Mouse (Mus musculus) heart, embryonic 16.5 days (tissue): Measurements from ENCODE around the gene Krtap5-4. TPM values are rescaled to one million over a fixed set of nuclear protein-coding genes. Genes with fewer than 3 reads are reported as not detected.
"Not testable (repeated sequence)": the region's sequence is repeated elsewhere in the genome, so short reads cannot be mapped to it uniquely, and the experiment has no call there.

Experiments used
- ATAC-seq: fragments of 200-750 bp; cut with Nextera tagmentation; replicated peaks from 2 replicates; pipeline ENCODE4 v1.8.0; 2017; ENCODE audit warnings: moderate number of reproducible peaks; ENCODE audit not compliant: insufficient read depth, low FRiP score; ENCODE audit errors: extremely low read depth
- H3K27ac ChIP-seq: fragments of 300-500 bp; sonication (generic); 2 replicates; pipeline ENCODE4 v1.5.1; 2014; ENCODE audit warnings: mild to moderate bottlenecking, low read length, control low read depth, moderate library complexity
- H3K27me3 ChIP-seq: fragments of 300-500 bp; sonication (generic); 2 replicates; pipeline ENCODE4 v1.6.1; 2014; ENCODE audit warnings: low read length, mixed read lengths; ENCODE audit not compliant: control insufficient read depth, insufficient read depth
- H3K36me3 ChIP-seq: fragments of 300-500 bp; sonication (generic); 2 replicates; pipeline ENCODE4 v1.6.1; 2014; ENCODE audit not compliant: control insufficient read depth, insufficient read depth
- H3K4me1 ChIP-seq: fragments of 300-500 bp; sonication (generic); 2 replicates; pipeline ENCODE4 v1.6.1; 2014; ENCODE audit warnings: low read length, mixed read lengths; ENCODE audit not compliant: control insufficient read depth, insufficient read depth
- H3K4me2 ChIP-seq: fragments of 300-500 bp; sonication (generic); 2 replicates; pipeline ENCODE4 v1.6.1; 2014; ENCODE audit warnings: low read depth, mild to moderate bottlenecking, control low read depth, low read length
- H3K4me3 ChIP-seq: fragments of 300-500 bp; sonication (generic); 2 replicates; pipeline ENCODE4 v1.5.1; 2014; ENCODE audit warnings: mild to moderate bottlenecking, control low read depth, low read length
- H3K9ac ChIP-seq: fragments of 300-500 bp; sonication (generic); 2 replicates; pipeline ENCODE4 v1.6.1; 2014; ENCODE audit warnings: low read length, control low read depth
- H3K9me3 ChIP-seq: fragments of 300-500 bp; sonication (generic); replicated peaks from 2 replicates; pipeline ENCODE4 v1.6.1; 2016; ENCODE audit warnings: low read length; ENCODE audit not compliant: control insufficient read depth
- WGBS: fragments of 180-500 bp; shearing (Covaris S2); extraction: QIAGEN DNeasy Blood & Tissue Kit; methylation state at CpG from one replicate; pipeline ENCODE4 v1.1.7; 2014; 5-methylcytosine and 5-hydroxymethylcytosine counted together
- polyA plus RNA-seq: library from polyadenylated mRNA; unstranded; fragments of >200 nt; fragmentation: Nextera tagmentation; extraction: Ambion mirVana; gene quantifications from 2 replicates; pipeline ENCODE4 v1.2.1, GENCODE M21; 2015

The Krtap5-4 gene
- polyA plus RNA-seq, 1 experiment from 2014 or later = 0.18 TPM

DNA sequence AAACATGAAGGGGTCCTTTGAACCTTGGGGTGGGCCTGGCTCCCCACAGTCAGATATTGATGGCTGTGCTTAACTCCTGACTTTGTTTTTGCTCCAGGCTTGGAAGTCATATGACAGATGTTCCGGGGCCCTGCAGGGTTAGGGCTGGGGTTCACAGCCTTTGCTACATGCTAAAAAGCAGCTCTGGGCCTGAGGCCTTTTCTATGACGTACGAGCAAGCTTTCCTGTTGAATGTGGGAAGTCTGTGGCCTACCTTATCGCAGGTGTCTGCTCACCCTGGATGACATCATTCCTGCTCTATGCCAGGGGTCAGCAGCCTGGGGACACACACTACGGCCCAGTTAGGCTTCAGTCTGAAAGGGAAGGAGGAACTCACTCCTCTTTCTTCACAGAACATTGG is 13.9 kb downstream of the Krtap5-4 start:
- WGBS = 71% methylated on average over 5 of the region's 5 CpGs
- H3K27me3 ChIP-seq = no peaks in the 10 kb centered on the region
- H3K9ac ChIP-seq = 0 out of 2 replicates have a peak overlapping the region, but pooled peaks have one; percentile 9
- no peak overlapping the region for H3K4me2 ChIP-seq
- no peaks in the 10 kb centered on the region for H3K36me3 ChIP-seq
- H3K27ac ChIP-seq = no peak overlapping the region
- ATAC-seq = no peak
- no peak overlapping the region for H3K4me3 ChIP-seq
- no peaks in the 10 kb centered on the region for H3K9me3 ChIP-seq
- peaks cover 10% of the 10 kb centered on the region for H3K4me1 ChIP-seq

DNA sequence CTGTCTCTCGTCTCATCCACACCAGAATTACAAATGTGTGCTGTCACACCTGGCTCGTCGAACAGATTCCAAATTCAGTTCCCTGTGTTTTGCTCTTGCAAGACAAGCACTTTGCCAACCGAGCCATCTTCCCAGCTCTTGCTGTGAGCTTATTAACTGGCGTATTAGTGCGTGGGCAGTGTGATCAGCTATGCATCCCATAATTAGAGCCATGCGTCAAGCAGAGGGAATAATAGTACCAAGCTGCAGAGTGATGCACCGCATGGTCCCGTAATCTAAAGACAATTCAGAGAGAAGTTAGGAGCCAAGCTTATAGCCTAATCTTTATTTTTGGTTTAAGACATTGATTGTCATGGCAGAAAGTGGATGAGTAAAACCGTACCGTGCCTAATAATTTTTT is 15.8 kb downstream of the Krtap5-4 start:
- ATAC-seq = no peak
- H3K27me3 ChIP-seq = no peaks in the 10 kb centered on the region
- H3K4me3 ChIP-seq = no peak overlapping the region
- H3K9me3 ChIP-seq = no peaks in the 10 kb centered on the region
- H3K4me1 ChIP-seq = peaks cover 10% of the 10 kb centered on the region
- H3K4me2 ChIP-seq = no peak overlapping the region
- H3K27ac ChIP-seq = no peak overlapping the region
- H3K9ac ChIP-seq = no peak overlapping the region
- 87% methylated on average over 11 of the region's 11 CpGs for WGBS
- no peaks in the 10 kb centered on the region for H3K36me3 ChIP-seq

DNA sequence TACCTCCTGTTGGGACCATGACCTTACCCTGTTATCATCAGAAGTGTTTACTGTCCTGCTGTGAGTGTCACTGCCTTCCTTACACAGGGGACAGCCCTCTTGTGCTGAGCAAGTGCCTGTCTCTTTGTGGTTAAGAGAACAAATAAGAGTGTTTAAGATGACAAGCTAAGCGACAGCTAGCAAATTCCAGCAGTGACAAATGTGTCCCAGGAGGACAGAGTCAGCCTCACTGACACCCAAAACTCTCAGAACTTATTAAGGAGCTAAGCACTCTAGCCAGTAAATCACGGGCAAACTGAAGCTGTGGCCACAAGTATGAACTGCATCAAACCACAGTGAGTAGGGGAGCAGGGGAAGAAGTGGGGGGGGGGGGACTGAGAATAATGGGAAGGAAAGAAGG is 17.6 kb downstream of the Krtap5-4 start:
- no peaks in the 10 kb centered on the region for H3K9me3 ChIP-seq
- no peak for ATAC-seq
- WGBS = 29% methylated on average over 2 of the region's 2 CpGs
- no peaks in the 10 kb centered on the region for H3K27me3 ChIP-seq
- no peak overlapping the region for H3K4me2 ChIP-seq
- H3K4me1 ChIP-seq = peaks cover 10% of the 10 kb centered on the region
- peak overlapping the region; percentile 20 for H3K27ac ChIP-seq
- H3K36me3 ChIP-seq = no peaks in the 10 kb centered on the region
- H3K9ac ChIP-seq = 0 out of 2 replicates have a peak overlapping the region, but pooled peaks have one; percentile 30
- no peak overlapping the region for H3K4me3 ChIP-seq

DNA sequence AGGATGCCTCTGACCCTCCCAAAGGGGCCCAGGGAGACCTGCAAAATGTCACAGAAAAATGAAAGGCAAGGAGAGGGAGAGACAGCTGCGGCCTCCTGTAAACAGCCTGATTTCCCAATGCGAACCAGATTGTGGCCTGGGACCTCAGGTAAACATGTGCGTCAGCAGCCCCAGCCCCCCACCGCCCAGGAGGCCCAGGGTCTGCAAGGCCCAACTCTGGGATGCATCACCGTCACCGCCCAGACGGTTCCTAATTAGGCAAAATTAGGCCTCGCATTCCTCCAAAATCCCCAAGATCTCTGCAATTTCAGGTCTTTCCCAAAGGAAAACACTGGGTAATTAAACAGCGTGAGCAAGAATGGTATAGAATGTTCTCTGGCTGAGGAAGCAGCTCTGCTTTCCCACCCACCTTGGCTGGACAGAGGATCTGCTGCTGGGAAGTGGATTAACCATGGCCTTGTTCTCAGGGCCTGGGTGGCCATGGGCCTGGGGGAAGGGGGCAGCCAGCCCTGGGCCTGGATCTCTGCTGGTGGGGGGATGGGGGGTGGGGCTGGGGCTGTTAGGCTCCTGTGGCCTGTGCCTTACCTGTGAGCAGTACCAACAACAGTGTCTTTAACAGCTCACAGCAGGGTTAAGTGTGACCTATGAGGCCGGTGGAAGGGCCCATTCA is 18.4 kb downstream of the Krtap5-4 start:
- H3K4me1 ChIP-seq, H3K9me3 ChIP-seq, H3K9ac ChIP-seq, H3K36me3 ChIP-seq, H3K27me3 ChIP-seq, ATAC-seq, H3K4me3 ChIP-seq, H3K4me2 ChIP-seq: not testable (repeated sequence)
- peak overlapping the region; percentile 20; the same call in 1 of the 2 replicates for H3K27ac ChIP-seq
- 62% methylated on average over 3 of the region's 10 CpGs for whole genome bisulfite sequencing

DNA sequence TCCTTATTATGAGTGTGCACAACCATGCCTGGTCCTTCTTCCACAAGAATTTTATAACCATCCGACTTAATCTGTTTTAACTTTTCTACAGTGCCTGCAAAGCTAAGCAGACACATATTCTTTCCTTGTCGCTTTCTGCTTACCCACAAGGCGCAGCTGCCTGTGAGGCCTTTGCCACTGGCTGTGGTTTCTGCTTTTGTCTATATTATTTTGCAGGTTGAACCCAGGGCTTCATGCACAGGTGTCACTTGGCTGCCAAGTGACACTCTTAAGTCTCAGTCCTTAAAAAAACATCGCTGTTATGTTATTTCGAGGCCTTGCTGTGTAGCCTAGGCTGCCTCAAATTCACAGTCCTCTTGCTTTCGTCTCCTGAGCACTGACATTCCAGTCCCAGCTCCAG is 19.3 kb downstream of the Krtap5-4 start:
- Histone ChIP-seq H3K27me3 (no peaks in the 10 kb centered on the region), H3K9ac (no peak overlapping the region), H3K9me3 (no peaks in the 10 kb centered on the region), H3K4me1 (peaks cover 14% of the 10 kb centered on the region), H3K4me2 (no peak overlapping the region), H3K36me3 (no peaks in the 10 kb centered on the region), H3K27ac (peak overlapping the region; percentile 62), H3K4me3 (no peak overlapping the region)
- no peak for ATAC-seq
- 83% methylated on average over 6 of the region's 6 CpGs for WGBS

DNA sequence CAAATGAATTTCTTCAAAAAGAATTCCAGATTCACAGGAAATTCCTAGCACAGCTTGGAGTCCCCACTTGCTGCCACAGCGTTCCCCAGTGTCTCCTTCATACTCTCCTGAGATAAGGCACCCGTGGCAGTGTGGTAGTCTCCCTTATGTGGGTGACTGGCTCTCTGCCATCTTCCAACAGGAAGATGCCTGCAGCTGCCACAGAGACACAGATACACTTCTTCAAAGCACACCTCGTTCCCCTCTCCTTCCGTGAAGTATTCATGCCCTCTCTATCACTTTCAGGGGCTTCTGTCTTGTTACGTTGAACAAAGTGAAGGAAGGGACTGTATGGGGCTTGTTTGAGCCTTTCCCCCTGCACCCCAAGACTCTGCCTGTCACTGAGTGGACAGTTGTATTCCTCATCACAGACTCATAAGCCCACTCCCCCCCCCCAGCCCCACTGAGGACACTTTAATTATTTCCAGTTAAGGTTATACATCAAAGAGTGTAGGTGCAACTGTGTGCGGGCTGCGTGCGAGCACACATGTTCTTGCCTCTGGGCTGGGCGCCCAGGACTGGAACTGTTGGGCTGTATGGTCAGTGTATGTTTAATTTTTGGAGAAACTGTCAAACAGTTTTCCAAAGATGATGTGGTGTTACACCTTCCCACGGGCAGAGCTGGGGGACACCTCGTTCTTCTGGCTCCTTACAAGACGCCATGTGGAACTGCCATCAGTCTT is 20.2 kb downstream of the Krtap5-4 start:
- Histone ChIP-seq H3K9ac (no peak overlapping the region), H3K27me3 (no peaks in the 10 kb centered on the region), H3K4me1 (peaks cover 12% of the 10 kb centered on the region), H3K36me3 (no peaks in the 10 kb centered on the region), H3K9me3 (no peaks in the 10 kb centered on the region), H3K4me2 (no peak overlapping the region), H3K4me3 (no peak overlapping the region), H3K27ac (peak overlapping the region; percentile 62)
- WGBS = 73% methylated on average over 12 of the region's 12 CpGs
- ATAC-seq = no peak

DNA sequence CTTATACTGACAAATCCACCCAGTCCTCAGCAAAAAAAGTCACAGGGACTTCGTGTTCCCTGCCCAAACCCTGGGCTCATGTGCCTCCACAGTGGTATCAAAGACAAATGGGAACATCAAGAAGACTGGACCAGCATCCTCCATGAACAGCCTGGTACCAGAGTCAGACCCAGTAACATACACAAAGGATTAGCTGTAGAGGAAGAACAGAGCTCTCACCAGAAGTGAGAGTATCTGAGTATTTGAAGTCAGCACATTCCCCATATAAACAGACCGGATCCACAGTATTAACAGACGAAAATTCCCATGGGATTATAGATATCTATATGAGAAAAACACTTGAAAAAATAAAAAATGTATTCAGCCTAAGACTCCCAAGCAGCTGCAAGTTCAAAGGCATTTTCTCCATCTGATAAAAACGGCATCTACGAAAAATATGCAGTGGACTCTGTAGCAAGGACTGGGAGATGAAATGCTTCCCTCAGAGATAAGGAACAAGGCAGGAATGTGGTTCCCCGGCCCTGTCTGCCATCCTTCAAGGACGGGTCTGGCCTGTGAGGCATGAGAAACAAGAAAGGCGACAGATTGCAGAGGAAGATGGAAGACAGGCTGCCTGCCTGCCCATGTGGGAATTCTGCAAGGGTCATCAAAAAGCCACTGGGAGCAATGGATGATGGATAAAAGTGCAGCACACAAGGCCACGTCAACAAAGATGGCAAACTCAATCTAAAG is 23.5 kb downstream of the Krtap5-4 start:
- peaks cover 30% of the 10 kb centered on the region for H3K4me1 ChIP-seq
- WGBS = 32% methylated on average over 9 of the region's 9 CpGs
- no peak overlapping the region for H3K4me2 ChIP-seq
- H3K36me3 ChIP-seq = no peaks in the 10 kb centered on the region
- H3K9ac ChIP-seq = no peak overlapping the region
- H3K27ac ChIP-seq = peak overlapping the region; percentile 41
- no peak overlapping the region for H3K4me3 ChIP-seq
- H3K27me3 ChIP-seq = no peaks in the 10 kb centered on the region
- ATAC-seq = no peak
- no peaks in the 10 kb centered on the region for H3K9me3 ChIP-seq

DNA sequence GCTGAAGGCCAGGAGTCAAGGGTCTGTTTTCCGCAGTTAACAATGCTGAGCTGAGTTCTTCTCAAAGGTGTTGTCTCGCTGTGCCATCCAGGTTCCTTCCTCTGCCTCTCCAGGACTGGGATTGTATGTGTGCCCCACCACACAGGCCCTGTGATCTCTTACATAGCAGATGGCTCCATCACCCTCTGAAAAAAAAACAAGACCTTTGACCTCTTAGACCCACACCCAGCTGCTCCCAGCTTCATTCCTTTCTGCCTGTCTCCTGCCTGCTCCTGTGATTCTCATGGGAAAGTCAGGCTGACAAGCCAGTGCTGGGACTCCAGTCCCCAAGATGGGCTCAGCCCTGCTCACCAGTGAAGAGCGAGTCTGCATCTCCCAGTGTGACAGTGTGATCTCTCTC is 25.2 kb downstream of the Krtap5-4 start:
- ATAC-seq = no peak
- WGBS = 77% methylated on average over 3 of the region's 3 CpGs
- H3K9me3 ChIP-seq = no peaks in the 10 kb centered on the region
- H3K27ac ChIP-seq = no peak overlapping the region
- H3K9ac ChIP-seq = no peak overlapping the region
- H3K27me3 ChIP-seq = no peaks in the 10 kb centered on the region
- no peak overlapping the region for H3K4me3 ChIP-seq
- no peaks in the 10 kb centered on the region for H3K36me3 ChIP-seq
- no peak overlapping the region for H3K4me2 ChIP-seq
- peaks cover 30% of the 10 kb centered on the region for H3K4me1 ChIP-seq

DNA sequence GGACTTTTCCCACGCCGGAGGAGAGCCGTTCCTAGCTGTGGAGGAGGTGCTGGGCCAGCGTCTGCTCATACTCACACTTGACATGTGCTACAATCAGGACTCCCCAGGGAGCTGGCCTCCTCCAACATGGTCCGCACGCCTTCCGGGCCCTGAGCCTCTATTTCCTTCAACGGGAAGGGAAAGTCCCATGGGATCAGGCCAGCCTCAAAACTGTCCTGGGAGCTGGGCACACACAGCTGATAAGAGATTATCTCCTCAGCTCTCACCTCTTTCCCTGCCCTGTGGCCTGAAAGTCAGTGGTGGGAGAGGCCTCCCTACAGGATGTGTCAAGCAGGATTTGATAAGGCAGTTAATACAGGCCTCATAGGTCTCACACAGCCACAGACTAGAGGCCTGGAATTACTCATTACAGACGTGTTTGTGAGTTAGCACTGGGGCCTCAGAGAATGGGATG is 26.9 kb downstream of the Krtap5-4 start:
- peak; percentile 90 for ATAC-seq

More for the DNA sequence above, 26.9 kb downstream of the Krtap5-4 start:
- Histone ChIP-seq H3K9me3 (no peaks in the 10 kb centered on the region), H3K9ac (0 out of 2 replicates have a peak overlapping the region, but pooled peaks have one; percentile 36), H3K36me3 (no peaks in the 10 kb centered on the region), H3K27ac (peak overlapping the region; percentile 86), H3K27me3 (no peaks in the 10 kb centered on the region), H3K4me3 (no peak overlapping the region), H3K4me1 (peaks cover 30% of the 10 kb centered on the region), H3K4me2 (no peak overlapping the region)
- 10% methylated on average over 9 of the region's 9 CpGs for WGBS
